Mouse (Mus musculus) brain, embryonic 14.5 days (tissue): ENCODE results near the gene Atg10.

ENCODE experiments used
- CTCF ChIP-seq: fragments of 200-500 bp; IDR thresholded peaks from 2 replicates; pipeline ENCODE4 v1.5.1; 2012; ENCODE audit warnings: inconsistent platforms, mild to moderate bottlenecking, moderate library complexity, borderline replicate concordance; ENCODE audit not compliant: insufficient read depth, insufficient read length; ENCODE audit errors: extremely low read depth
- POLR2A ChIP-seq: fragments of 200-500 bp; IDR thresholded peaks from 2 replicates; pipeline ENCODE4 v1.6.1; 2012; ENCODE audit warnings: mild to moderate bottlenecking, inconsistent platforms, borderline replicate concordance; ENCODE audit not compliant: poor library complexity, insufficient read depth, insufficient read length, severe bottlenecking; ENCODE audit errors: extremely low read depth

DNA sequence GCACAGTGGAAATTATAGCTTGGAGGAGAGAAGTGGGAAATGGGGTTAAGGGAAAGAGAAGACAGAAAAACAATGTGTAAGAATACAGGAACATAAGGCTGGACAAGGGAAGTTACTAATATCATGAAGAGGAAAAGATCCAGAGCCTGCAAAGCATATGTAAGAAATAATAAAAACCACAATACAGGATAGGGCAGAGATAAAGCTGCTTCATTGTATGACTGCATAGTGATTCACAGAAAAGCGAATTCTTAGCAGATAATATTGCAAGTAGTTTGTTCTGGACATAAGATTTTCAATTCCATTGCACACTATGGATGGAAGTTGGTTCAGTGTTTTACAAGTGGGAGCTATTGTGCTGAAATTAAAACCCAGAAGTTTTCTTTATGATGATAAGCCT is 242.0 kb downstream of the Atg10 start:
- no peak for TF ChIP-seq CTCF
- TF ChIP-seq POLR2A: no peak
